Mouse (Mus musculus) stomach, postnatal 0 days (tissue): ENCODE data around the gene Ldlrad3.

Experiments used
- CTCF ChIP-seq: IDR thresholded peaks from 2 replicates; pipeline ENCODE4 v1.5.1; 2016; ENCODE audit warnings: antibody characterized with exemption, low read depth, mild to moderate bottlenecking, moderate library complexity
- EP300 ChIP-seq: optimal IDR thresholded peaks from 2 replicates; pipeline ENCODE3; 2016; ENCODE audit warnings: antibody characterized with exemption

DNA sequence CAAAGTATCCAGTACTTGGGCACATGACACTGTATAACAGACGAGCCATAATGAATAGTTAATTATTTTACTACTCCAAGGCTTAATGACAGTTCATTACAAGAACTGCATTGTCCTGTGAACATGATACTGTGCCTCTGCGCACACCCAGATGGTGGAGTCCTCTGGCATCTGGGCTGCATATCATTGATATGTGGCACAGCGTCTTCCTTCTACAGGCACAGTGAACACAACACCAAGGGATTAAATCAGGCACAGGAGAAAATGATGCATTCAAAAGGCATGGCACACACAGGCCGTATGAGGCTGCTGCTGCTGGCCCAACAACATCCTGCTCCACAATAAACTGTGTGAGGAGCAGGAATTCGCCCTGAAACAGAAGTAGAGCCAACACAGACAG lies 156.5 kb downstream of the Ldlrad3 start:
- no peak for TF ChIP-seq EP300
- no peak for TF ChIP-seq CTCF
